Mouse (Mus musculus) kidney, postnatal 4 days (tissue): Measurements from ENCODE around the gene Gm20388.

Experiments
- DNase-seq, 2 experiments: peaks; one replicate each; pipeline ENCODE4 v3.0.0; 2021; ENCODE audit warnings: mixed read lengths in 2 of 2

The Gm20388 gene

GRCm38 (mm10) chr8:123752773-123753468, 3842.3 kb downstream of the Gm20388 start:
- peak; percentile 54 to 65 for DNase-seq

- no peak for DNase-seq
Observed at GRCm38 (mm10) chr8:123753604-123754375, 3843.1 kb downstream of the Gm20388 start.

- DNase-seq: no peak
Observed at GRCm38 (mm10) chr8:123754538-123755431, 3844.1 kb downstream of the Gm20388 start.

- DNase-seq: no peak
Observed at GRCm38 (mm10) chr8:123756901-123757300, 3846.3 kb downstream of the Gm20388 start.

- no peak for DNase-seq
Observed at GRCm38 (mm10) chr8:123758935-123759334, 3848.3 kb downstream of the Gm20388 start.

- peak; percentile 31 to 43 for DNase-seq
Observed at GRCm38 (mm10) chr8:123759933-123760332, 3849.3 kb downstream of the Gm20388 start.

- no peak for DNase-seq
Observed at GRCm38 (mm10) chr8:123760579-123760978, 3849.9 kb downstream of the Gm20388 start.

- peak; percentile 32 to 37 for DNase-seq
Observed at GRCm38 (mm10) chr8:123761266-123761882, 3850.7 kb downstream of the Gm20388 start.

- no peak for DNase-seq
Observed at GRCm38 (mm10) chr8:123761883-123762270, 3851.2 kb downstream of the Gm20388 start.

GRCm38 (mm10) chr8:123763355-123763754, 3852.7 kb downstream of the Gm20388 start:
- DNase-seq: peak; percentile 74 to 80

- DNase-seq: peak in 1 of 2 experiments; percentile 51
Observed at GRCm38 (mm10) chr8:123764671-123765070, 3854.0 kb downstream of the Gm20388 start.

- DNase-seq: no peak
Observed at GRCm38 (mm10) chr8:123766516-123766915, 3855.9 kb downstream of the Gm20388 start.

- DNase-seq: no peak
Observed at GRCm38 (mm10) chr8:123767874-123768273, 3857.2 kb downstream of the Gm20388 start.

- DNase-seq: peak; percentile 80 to 81
Observed at GRCm38 (mm10) chr8:123768492-123769356, 3858.1 kb downstream of the Gm20388 start.

GRCm38 (mm10) chr8:123773468-123773867, 3862.8 kb downstream of the Gm20388 start:
- no peak for DNase-seq

- no peak for DNase-seq
Observed at GRCm38 (mm10) chr8:123774491-123774890, 3863.8 kb downstream of the Gm20388 start.

- peak; percentile 42 to 57 for DNase-seq
Observed at GRCm38 (mm10) chr8:123777319-123777718, 3866.7 kb downstream of the Gm20388 start.

- DNase-seq: peak; percentile 38 to 58
Observed at GRCm38 (mm10) chr8:123780471-123780870, 3869.8 kb downstream of the Gm20388 start.

- no peak for DNase-seq
Observed at GRCm38 (mm10) chr8:123781256-123781655, 3870.6 kb downstream of the Gm20388 start.

GRCm38 (mm10) chr8:123783525-123784249, 3873.0 kb downstream of the Gm20388 start:
- DNase-seq: peak; percentile 90 to 93

GRCm38 (mm10) chr8:123786166-123786565, 3875.5 kb downstream of the Gm20388 start:
- DNase-seq: no peak
